Mouse (Mus musculus): ENCODE results near the gene Dglucy.

GRCm38 (mm10) chr12:100944921-100945336 lies 166.1 kb downstream of the Dglucy start:
- TF ChIP-seq GATA1 (IDR thresholded peaks at IDR 0.05; ENCODE audit: low read length), result no peak
- no peak for TF ChIP-seq TAL1 (IDR thresholded peaks at IDR 0.05; ENCODE audit: low read length)

Measured in erythroblast, embryonic 14.5 days (primary cell).